Mouse (Mus musculus) testis, adult 2 months (tissue): ENCODE results near the gene Iqce. TPM values are rescaled to one million over a fixed set of nuclear protein-coding genes. Genes with fewer than 3 reads are reported as not detected.

Experiments
- H3K27ac ChIP-seq: fragments of 200-500 bp; 2 replicates; pipeline ENCODE4 v1.5.1; 2012; ENCODE audit warnings: low read depth, low read length; ENCODE audit not compliant: control insufficient read depth, insufficient read depth
- H3K27me3 ChIP-seq: fragments of 200-500 bp; 2 replicates; pipeline ENCODE4 v1.6.1; 2012; ENCODE audit warnings: mild to moderate bottlenecking, low read length, moderate library complexity; ENCODE audit not compliant: control insufficient read depth, insufficient read depth
- H3K36me3 ChIP-seq: fragments of 200-500 bp; 2 replicates; pipeline ENCODE4 v1.6.1; 2012; ENCODE audit warnings: mild to moderate bottlenecking, low read length; ENCODE audit not compliant: control insufficient read depth, insufficient read depth
- H3K4me1 ChIP-seq: fragments of 200-500 bp; 2 replicates; pipeline ENCODE4 v1.6.1; 2012; ENCODE audit warnings: low read length; ENCODE audit not compliant: control insufficient read depth, insufficient read depth
- H3K4me3 ChIP-seq: fragments of 200-500 bp; 2 replicates; pipeline ENCODE4 v1.5.1; 2012; ENCODE audit warnings: low read depth, mild to moderate bottlenecking, low read length, moderate library complexity, mixed read lengths; ENCODE audit not compliant: control insufficient read depth
- CTCF ChIP-seq: fragments of 200-500 bp; IDR thresholded peaks from 2 replicates; pipeline ENCODE4 v1.5.1; 2012; ENCODE audit warnings: low read depth, mild to moderate bottlenecking, inconsistent platforms, low read length, moderate library complexity; ENCODE audit not compliant: control insufficient read depth, insufficient read depth, insufficient replicate concordance
- POLR2A ChIP-seq: fragments of 200-500 bp; IDR thresholded peaks from 2 replicates; pipeline ENCODE4 v1.6.1; 2012; ENCODE audit warnings: low read depth, mild to moderate bottlenecking, inconsistent platforms, low read length, moderate library complexity; ENCODE audit not compliant: control insufficient read depth
- polyA plus RNA-seq: library from polyadenylated mRNA; depleted of rRNA; stranded (reverse); fragments of >200 nt; gene quantifications from 2 replicates; pipeline ENCODE4 v1.2.3, GENCODE M21; 2012

Iqce gene
- polyA plus RNA-seq, 1 experiment, result 126 TPM

GRCm38 (mm10) chr5:140636316-140637057, 65.7 kb downstream of the Iqce start:
- no peak for TF ChIP-seq POLR2A
- no peak for TF ChIP-seq CTCF
- Histone ChIP-seq H3K36me3 (no peaks in the 10 kb centered on the region), H3K27ac (no peak overlapping the region), H3K27me3 (no peaks in the 10 kb centered on the region), H3K4me3 (no peak overlapping the region), H3K4me1 (peaks cover 2% of the 10 kb centered on the region)

- no peaks in the 10 kb centered on the region for H3K27me3 ChIP-seq
- TF ChIP-seq POLR2A (no peak), CTCF (no peak)
- no peak overlapping the region for H3K4me3 ChIP-seq
- no peak overlapping the region for H3K27ac ChIP-seq
- H3K4me1 ChIP-seq, result peaks cover 2% of the 10 kb centered on the region
- H3K36me3 ChIP-seq, result no peaks in the 10 kb centered on the region
These were observed 67.1 kb downstream of the Iqce start for GRCm38 (mm10) chr5:140634798-140635722.

- H3K36me3 ChIP-seq, result no peaks in the 10 kb centered on the region
These were observed 68.7 kb downstream of the Iqce start for GRCm38 (mm10) chr5:140633432-140633831.

GRCm38 (mm10) chr5:140628995-140629394, 73.2 kb downstream of the Iqce start:
- Histone ChIP-seq H3K36me3 (no peaks in the 10 kb centered on the region), H3K4me3 (no peak overlapping the region), H3K27me3 (no peaks in the 10 kb centered on the region), H3K4me1 (no peaks in the 10 kb centered on the region), H3K27ac (no peak overlapping the region)
- TF ChIP-seq CTCF (peak; percentile 53; the same call in 1 of the 2 replicates), POLR2A (no peak)

More at GRCm38 (mm10) chr5:140633432-140633831, 68.7 kb downstream of the Iqce start:
- TF ChIP-seq CTCF, result no peak
- no peak for TF ChIP-seq POLR2A
- H3K27me3 ChIP-seq, result no peaks in the 10 kb centered on the region
- H3K27ac ChIP-seq, result no peak overlapping the region
- H3K4me1 ChIP-seq, result peaks cover 2% of the 10 kb centered on the region
- no peak overlapping the region for H3K4me3 ChIP-seq

- TF ChIP-seq POLR2A, result no peak
- peak; percentile 51; the same call in 1 of the 2 replicates for TF ChIP-seq CTCF
- Histone ChIP-seq H3K27me3 (no peaks in the 10 kb centered on the region), H3K36me3 (no peaks in the 10 kb centered on the region), H3K4me3 (no peak overlapping the region), H3K4me1 (no peaks in the 10 kb centered on the region), H3K27ac (no peak overlapping the region)
These were observed 74.6 kb downstream of the Iqce start for GRCm38 (mm10) chr5:140627580-140627979.

- Histone ChIP-seq H3K36me3 (no peaks in the 10 kb centered on the region), H3K27me3 (no peaks in the 10 kb centered on the region), H3K27ac (no peak overlapping the region), H3K4me3 (no peak overlapping the region), H3K4me1 (no peaks in the 10 kb centered on the region)
- TF ChIP-seq POLR2A (no peak), CTCF (no peak)
These were observed 77.2 kb downstream of the Iqce start for GRCm38 (mm10) chr5:140624961-140625360.

GRCm38 (mm10) chr5:140624238-140624637, 77.9 kb downstream of the Iqce start:
- Histone ChIP-seq H3K36me3 (no peaks in the 10 kb centered on the region), H3K4me3 (no peak overlapping the region), H3K27me3 (no peaks in the 10 kb centered on the region), H3K27ac (no peak overlapping the region), H3K4me1 (no peaks in the 10 kb centered on the region)
- TF ChIP-seq POLR2A (no peak), CTCF (no peak)
